Mouse (Mus musculus) ovary, postnatal 10 days (tissue): Measurements from ENCODE around the gene Ep400.

ENCODE experiments used
- DNase-seq: peaks from one replicate; pipeline ENCODE4 v3.0.0; 2022; ENCODE audit warnings: low spot score

The Ep400 gene

GRCm38 (mm10) chr5:110770448-110771158 is at the start of gene Ep400:
TSS of gene Ep400 (minus strand) at chr5:110770717.
- DNase-seq, result peak; percentile 97

- DNase-seq, result peak; percentile 95
Measured at GRCm38 (mm10) chr5:110809667-110810325, 39.3 kb upstream of the Ep400 start, which contains the start of gene Ulk1. TSS of gene Ulk1 (minus strand) at chr5:110810097.

GRCm38 (mm10) chr5:110808821-110809666 is 38.5 kb upstream of the Ep400 start:
- DNase-seq, result peak; percentile 13

- peak; percentile 60 for DNase-seq
Measured at GRCm38 (mm10) chr5:110808061-110808631, 37.6 kb upstream of the Ep400 start.

GRCm38 (mm10) chr5:110807453-110807852 is 36.9 kb upstream of the Ep400 start:
- DNase-seq, result no peak

DNA sequence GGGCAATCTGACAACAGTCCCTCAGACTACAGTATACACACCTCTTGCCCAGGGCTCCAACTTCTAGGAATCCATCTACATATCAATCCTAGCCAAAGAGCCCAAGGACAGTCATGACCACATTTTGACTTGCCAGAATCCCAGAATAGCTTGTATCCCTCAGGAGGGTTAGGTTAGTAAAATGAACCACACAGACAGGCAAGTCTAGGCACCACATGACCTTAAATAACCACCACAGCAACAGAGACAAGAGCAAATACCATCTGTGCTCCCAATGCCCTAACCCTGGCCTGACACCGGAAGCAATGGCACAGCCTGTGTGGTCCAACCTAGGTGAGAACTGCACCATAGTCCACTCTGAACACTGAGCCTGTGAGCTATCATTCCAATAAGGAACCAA is 36.2 kb upstream of the Ep400 start:
- no peak for DNase-seq

GRCm38 (mm10) chr5:110806154-110806553 is 35.6 kb upstream of the Ep400 start:
- DNase-seq, result no peak

GRCm38 (mm10) chr5:110804012-110804743 is 33.7 kb upstream of the Ep400 start:
- DNase-seq, result no peak

GRCm38 (mm10) chr5:110802809-110803208 is 32.3 kb upstream of the Ep400 start:
- DNase-seq, result no peak

DNA sequence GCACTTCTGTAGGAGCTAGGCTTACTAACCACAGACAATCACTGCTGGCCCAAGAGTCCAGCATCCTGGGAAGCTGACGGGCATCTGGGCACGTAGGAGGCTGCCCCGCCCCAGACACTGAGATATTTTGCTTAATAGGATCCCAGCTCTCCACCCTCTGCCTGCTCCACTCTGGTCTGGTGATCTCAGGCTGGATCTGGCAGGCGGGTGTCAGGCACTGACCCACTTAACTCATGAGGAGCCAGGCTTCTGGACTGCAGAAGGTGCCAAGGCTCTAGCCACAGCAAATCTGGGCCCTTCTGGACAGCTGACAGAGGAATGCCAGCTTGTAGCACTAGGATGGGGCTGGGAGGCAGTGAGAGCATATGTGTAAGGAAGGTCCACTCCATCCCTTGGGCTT is 31.7 kb upstream of the Ep400 start:
- DNase-seq, result no peak

DNA sequence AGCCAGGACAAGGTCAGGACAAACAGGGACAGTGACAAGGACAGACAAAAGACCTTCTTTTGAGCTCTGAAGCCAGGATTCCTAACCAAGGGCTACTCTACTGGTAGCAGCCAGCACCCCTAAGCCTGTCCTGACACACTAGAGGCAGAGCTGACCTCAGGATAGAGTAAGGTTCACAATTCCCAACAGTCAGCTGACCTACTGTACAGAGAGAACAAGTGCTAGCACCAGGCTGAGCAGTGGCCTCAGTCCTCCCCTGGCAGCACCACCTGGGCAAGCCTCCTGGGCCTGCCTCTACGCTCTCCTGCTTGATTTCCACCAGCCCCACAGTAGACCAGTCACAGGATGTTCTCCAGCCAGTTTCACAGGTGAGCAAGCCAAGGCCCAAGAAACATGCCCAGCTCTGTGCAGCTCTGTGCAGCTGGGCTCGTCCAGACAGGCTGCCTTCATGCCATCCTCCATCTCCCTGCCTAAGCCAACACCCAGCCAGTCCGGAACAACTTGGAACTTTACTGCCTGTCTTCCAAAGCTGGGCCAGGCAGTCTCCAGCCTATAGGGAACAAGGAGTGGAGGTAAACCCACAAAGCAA is 30.6 kb upstream of the Ep400 start:
- no peak for DNase-seq

DNA sequence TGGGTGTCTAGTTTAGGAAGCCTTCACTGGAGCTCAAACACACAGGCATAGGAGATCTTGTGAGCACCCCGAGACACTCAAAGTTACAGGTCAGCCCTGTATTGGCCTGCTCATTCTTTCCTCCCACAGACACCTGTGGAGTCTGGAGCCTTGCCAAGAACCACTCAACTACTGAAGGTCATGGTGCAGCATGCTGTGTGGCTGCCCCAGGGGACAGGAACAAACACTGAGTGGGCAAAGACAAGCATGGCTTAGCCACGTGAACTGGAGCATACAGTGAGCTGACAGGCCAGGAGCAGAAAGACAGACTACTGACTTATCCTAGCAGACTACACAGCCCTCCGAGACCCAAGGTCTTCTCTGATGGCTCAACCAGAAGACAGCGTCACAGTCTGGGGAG is 27.2 kb upstream of the Ep400 start:
- no peak for DNase-seq

DNA sequence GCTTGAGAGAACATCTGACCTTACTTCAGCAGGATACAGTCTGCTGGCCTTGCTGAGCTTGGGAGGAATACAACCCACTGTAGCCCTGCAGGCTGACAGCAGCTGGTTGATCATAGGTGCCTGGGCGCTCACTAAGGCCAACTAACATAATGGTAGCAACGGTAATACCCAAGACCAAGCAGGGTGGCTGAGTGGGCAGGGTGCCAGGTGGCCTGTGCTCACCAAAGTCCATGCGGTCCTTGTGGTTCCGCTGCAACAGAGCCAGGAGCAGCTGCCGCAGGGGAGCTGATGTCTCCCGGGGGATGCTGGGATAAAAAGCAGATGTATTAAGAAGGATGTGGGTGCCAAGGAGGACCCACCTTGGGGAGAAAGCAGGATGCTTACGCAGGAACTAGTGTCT is 23.8 kb upstream of the Ep400 start:
- no peak for DNase-seq

GRCm38 (mm10) chr5:110788684-110789083 is 18.2 kb upstream of the Ep400 start:
- no peak for DNase-seq

DNA sequence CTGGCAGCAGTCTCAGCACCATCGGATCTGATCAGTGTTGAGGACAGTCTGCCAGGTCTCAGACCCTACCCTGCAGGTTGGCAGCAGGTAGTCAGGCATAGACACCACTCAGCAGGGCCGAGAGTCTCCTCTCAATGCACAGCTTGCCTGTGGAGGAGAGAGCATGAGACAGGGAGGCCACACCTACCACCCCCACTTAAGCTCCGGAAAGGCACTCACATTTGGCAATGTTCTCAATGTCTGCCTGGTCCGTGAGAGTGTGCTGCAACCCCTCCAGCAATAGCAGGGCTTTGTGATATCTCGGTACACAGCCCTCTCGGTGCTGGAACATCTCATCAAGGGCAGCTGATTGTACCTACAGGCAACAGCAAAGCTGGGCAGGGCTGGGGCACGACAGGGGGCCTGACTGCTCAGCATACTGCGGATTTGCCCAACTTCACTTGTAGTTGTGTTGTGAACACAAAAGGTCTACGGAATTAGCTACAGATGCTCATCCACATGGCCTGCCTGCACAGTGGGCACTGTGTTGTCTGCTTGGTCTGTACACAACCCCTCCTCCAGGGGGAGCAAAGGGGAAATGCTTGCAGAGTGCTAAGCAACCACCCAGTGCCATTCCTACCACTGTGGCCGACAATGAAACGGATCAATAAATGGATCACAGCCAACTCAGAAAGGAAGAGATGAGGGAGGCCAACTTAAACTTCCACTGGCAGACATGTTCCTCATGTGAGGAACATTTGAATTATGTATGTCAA is 15.7 kb upstream of the Ep400 start:
- DNase-seq, result no peak

- no peak for DNase-seq
Measured at GRCm38 (mm10) chr5:110783150-110783549, 12.6 kb upstream of the Ep400 start.

- DNase-seq, result no peak
Measured at GRCm38 (mm10) chr5:110781529-110782238, 11.2 kb upstream of the Ep400 start.

DNA sequence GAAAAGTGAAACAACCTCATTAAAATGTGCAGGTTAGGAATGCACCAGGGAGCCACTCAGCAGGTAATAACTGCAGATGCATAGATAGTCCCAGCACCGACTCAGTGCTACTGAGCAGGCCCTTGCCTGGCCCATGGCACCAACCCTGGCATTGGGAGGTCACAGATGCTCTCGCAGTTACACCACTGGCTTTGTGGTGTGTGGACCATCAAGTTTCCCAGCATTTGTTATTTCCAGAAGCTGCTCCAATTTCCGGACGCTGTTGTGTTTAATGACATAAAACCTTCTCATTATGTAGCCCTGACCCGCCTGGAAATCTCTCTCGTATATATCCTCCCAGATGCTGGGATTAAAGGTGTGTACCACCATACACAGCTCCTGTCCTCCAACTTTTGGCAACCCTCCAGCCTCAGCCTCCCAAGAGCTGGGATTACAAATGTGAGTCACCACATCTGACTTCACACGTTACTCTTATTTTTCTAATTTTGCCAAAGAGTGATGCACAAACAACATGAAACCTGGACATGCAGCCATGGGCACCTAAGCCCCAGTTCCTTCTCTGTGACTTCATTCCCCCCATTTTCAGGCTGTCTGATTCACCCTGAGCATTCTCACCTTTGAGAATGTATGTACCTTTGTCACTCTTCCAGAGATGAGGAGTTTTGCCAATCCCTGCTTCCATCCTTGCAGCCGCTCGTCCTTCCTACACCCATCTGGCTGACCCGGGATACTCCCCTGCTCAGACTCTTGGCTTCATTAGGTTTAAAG is 10.4 kb upstream of the Ep400 start:
- no peak for DNase-seq
